Mouse (Mus musculus) cerebellum, adult 9-10 months (tissue): ENCODE results near the gene Ikzf5.
"Not testable (repeated sequence)": the region's sequence is repeated elsewhere in the genome, so short reads cannot be mapped to it uniquely, and the experiment has no call there.

Experiments used
- DNase-seq: peaks from one replicate; pipeline ENCODE4 v3.0.0; 2022

Ikzf5 gene

GRCm38 (mm10) chr7:131410416-131411058, at the start of gene Ikzf5, which contains the start of gene Acadsb:
Gene Ikzf5, minus strand, starts transcription at chr7:131410521.
Gene Acadsb, plus strand, starts transcription at chr7:131410601.
- DNase-seq: peak; percentile 98

DNA sequence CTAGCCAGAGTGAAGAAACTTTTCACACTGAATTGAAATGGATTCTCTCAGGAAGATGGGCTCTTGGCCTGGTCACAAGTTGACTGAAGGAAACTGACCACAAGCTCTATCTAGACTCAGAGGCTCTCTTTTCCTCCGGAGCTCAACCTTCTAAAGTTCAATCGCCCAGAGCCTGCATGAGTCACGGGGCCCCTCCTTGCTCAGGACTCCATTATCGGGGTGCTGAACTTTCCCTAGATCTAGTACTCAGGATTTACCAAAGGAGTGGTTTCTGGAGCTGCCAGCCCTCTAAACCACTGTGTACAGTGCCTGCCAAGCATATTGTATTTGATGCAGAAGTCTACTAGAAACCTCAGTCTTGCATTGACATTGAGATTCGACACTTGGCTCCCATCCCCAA, 46.4 kb upstream of the Ikzf5 start:
- no peak for DNase-seq

GRCm38 (mm10) chr7:131437051-131437450, 26.7 kb upstream of the Ikzf5 start:
- DNase-seq: no peak

GRCm38 (mm10) chr7:131434276-131434675, 24.0 kb upstream of the Ikzf5 start:
- no peak for DNase-seq

- DNase-seq: peak; percentile 20
Measured at GRCm38 (mm10) chr7:131432244-131432643, 21.9 kb upstream of the Ikzf5 start.

DNA sequence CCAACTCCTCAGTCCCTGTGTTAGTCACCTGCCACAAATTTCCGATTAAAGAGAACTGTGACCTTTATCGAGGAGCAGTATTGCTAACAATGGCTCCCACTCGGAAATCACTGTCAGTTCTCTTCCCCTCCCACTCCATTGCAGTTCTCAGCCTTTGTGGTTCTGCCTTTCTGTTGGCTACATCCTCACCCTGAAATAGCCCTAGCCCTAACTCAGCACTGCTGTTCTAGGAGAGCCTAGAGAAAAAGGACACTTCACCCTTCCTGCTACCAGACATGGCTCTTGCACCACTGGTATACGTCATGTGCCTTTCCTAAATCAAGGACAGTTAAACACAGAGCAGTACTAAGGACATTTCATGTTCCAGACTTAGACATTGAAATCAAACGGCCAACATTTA, 17.0 kb upstream of the Ikzf5 start:
- no peak for DNase-seq

- no peak for DNase-seq
Measured at GRCm38 (mm10) chr7:131424912-131425311, 14.6 kb upstream of the Ikzf5 start.

DNA sequence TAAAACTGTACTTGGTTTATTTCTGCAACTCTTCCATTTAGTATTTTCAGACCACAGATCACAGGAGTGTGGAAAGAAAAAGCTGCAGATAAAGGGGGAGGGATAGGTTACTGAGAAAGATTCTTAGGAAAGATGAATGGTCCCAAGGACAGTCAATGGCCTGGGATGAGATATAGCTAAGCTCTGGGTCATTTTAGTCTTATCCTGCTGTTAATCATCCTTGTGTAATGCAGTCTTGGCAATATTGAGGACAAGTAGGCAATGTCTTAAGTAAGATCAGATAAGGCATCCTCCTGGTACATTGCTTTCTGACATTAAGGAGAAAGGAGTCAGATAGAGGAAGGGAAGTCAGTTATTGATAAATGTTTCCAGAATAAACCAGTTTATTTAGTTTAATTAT, 7.3 kb upstream of the Ikzf5 start:
- DNase-seq: no peak

- DNase-seq: not testable (repeated sequence)
Measured at GRCm38 (mm10) chr7:131416742-131417141, 6.4 kb upstream of the Ikzf5 start.

GRCm38 (mm10) chr7:131411941-131412270, 1.6 kb upstream of the Ikzf5 start:
- no peak for DNase-seq

GRCm38 (mm10) chr7:131411221-131411940, 1.1 kb upstream of the Ikzf5 start:
- DNase-seq: peak; percentile 51

DNA sequence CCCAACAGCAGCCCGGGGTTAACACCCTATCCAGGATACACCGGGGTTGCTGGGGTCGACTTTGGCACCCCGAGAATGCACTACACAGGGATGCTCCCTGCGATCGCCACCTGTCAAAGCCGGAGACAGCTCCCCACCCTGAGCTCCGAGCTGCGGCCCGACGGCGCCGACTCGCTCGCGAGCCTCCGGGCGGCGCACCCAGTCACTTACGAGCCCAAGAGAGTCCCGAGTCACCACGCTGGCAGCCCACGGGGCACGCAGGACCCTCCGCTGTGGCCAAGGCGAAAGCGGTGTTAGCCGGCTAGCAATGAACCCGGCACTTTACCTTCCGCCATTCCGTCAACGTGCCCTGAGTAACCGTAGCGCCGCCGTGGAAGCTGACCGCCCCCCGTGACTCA, 334 bp downstream of the Ikzf5 start:
- no peak for DNase-seq

GRCm38 (mm10) chr7:131409321-131409987, 867 bp downstream of the Ikzf5 start:
- peak; percentile 28 for DNase-seq

- not testable (repeated sequence) for DNase-seq
Measured at GRCm38 (mm10) chr7:131391761-131392160, 18.6 kb downstream of the Ikzf5 start.

- peak; percentile 34 for DNase-seq
Measured at GRCm38 (mm10) chr7:131371880-131372651, 38.3 kb downstream of the Ikzf5 start.

GRCm38 (mm10) chr7:131371470-131371860, 38.9 kb downstream of the Ikzf5 start:
- no peak for DNase-seq

DNA sequence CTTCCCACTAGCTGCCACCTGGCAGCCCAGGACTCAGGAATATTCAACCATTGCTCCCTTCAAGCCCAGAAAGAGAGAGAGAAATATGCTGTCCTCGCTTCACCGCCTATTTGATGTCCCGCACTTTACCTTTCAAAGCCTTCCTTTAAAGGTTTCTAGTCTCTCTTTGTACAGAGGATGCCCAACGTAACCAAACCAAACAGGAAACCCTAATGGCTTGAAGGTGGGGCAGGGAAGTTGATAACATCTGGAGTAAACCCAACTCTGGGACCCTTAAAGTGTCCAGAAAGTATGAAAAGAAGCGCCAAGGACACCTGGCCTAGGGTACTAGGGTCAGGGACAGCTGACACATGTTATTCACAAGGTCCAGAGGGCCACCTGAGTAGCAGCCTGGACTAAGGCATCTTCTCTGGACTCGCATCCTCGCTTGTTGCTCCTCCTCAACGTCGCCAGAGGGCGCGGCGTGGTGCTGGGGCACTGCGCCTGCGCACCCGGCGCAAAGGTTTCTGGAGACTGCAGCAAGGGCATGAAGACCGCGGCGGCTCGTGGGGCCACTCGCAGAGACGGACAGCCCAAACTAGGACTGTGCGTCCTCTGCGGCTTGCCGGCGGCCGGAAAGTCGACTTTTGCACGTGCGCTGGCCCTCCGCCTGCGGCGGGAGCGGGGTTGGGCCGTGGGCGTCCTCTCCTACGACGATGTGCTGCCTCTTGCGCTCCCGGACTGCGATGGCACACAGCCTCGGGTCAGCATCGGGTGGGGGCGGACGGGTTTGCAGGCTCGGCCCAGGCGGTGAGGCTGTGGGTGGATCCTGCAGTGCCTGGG, 39.5 kb downstream of the Ikzf5 start, which contains the start of gene Pstk:
TSS of gene Pstk (plus strand) at position 494 of the 822 bp plus-strand sequence.
- DNase-seq: peak; percentile 93

GRCm38 (mm10) chr7:131364131-131364530, 46.2 kb downstream of the Ikzf5 start:
- DNase-seq: no peak

- DNase-seq: peak; percentile 97
Measured at GRCm38 (mm10) chr7:131362615-131363300, 47.6 kb downstream of the Ikzf5 start, which contains the start of gene 2310057M21Rik. Gene 2310057M21Rik, minus strand, starts transcription at chr7:131362759.

DNA sequence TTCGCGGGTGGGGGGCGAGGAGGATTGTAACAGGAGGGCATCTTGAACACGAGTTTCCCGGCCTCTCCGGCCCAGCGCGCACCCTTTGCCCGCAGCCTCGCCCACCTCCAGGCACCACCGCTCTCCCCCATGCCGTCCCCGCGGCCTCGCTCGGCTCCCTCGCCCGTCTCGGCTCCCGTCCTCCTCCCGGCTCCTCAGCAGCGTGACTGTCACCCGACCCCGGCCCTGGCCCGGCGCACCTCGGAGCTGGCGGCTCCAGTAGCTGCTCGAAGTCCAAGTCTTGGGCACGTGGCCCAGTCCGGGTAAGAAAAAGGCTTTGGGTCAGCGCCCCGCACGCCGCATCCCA, 48.1 kb downstream of the Ikzf5 start:
- DNase-seq: no peak

DNA sequence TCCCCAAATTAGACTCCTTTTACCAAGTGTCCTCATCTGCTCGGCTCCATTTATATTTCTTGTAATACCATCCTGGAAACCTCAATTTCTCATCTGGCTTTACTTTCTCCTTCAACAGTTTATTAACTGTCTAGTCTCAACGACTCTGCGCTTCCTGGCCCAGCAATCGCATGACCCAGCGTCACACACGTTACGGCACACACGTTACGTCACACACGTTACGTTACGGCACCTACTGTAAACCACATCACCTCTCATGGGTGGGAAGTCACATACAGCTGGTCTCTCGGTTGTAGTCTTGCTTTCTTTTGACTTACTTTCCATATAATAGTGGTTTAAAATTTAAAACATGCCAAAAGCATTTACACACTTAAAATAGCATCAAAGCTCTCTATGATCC, 54.2 kb downstream of the Ikzf5 start:
- DNase-seq: no peak
